Mouse (Mus musculus): Measurements from ENCODE around the gene Samd8.

Gene Samd8

GRCm38 (mm10) chr14:21750008-21750880, at the start of gene Samd8:
TSS of gene Samd8 (plus strand) at chr14:21750531.
- in situ Hi-C loops (cut with MboI; ENCODE audit: unreplicated experiment in 2 of 2): loop anchor here in 1 of 2 experiments (5.0 to 10.0 kb wide), 2 partner anchors 77 to 945 kb away; partner anchors contain the start of gene Vdac2

DNA sequence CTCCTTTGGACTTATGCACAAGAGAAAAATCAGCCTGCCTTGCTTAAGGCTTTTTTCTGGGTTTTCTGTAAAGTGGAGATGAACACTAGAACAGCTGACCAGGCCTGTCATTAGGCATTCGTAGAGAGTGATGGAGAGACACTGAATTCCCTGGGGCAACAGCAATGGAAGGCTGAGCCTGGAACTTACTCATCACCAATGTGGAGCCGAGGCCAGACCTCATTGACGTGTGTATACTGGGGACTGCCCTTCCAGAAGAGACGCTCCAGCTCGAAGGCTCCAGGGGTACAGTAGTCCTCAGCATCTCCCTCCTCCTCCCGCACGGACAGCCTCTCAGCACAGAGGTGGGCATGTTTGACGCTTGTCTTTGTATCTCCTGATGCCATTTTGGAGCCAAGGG, 47.6 kb upstream of the Samd8 start:
- in situ Hi-C loops (cut with MboI; ENCODE audit: unreplicated experiment in 2 of 2): no loop called here

GRCm38 (mm10) chr14:21703255-21703654, 47.1 kb upstream of the Samd8 start:
- in situ Hi-C loops (cut with MboI; ENCODE audit: unreplicated experiment in 2 of 2): no loop called here

GRCm38 (mm10) chr14:21705462-21705861, 44.9 kb upstream of the Samd8 start:
- in situ Hi-C loops (cut with MboI; ENCODE audit: unreplicated experiment in 2 of 2): no loop called here

DNA sequence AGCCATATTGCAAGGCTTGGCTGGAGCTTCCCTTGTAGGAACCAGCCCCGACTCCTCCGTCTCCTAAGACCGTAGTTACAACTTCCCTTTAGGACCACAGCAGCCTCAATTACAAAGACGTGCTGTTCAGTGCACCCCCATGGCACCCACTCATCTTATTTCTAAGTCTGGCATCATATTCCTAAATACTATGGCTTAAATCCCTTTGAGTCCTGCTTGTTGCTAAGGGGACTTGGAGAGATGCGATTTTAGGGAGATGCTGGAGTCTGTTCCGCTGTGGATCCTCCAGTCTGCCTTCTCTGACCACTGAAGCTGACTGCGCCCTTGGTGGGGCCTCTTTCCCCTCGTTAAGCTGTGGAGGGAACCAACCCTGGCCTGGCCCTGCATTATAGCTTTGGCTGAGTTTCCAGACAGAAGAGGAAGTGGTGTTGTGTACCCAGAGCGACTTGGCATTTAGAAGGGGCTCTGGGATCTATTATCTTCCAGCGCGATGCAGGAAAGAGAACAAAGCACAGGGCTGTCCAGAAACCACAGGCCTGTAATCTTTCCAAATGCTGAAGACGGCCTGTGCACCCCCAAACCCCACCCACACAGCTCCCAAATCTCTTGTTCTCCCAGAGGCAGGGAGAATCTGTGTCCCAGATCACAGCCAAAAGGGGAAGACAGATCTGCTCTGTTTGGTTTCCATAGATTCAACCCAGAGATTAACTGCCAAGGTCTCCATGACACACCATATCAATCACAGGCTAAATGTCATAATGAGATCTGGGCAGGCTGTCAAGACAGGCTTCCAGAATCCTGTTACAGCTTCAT, 43.4 kb upstream of the Samd8 start:
- in situ Hi-C loops (cut with MboI; ENCODE audit: unreplicated experiment in 2 of 2): no loop called here

GRCm38 (mm10) chr14:21709545-21709944, 40.8 kb upstream of the Samd8 start:
- in situ Hi-C loops (cut with MboI; ENCODE audit: unreplicated experiment in 2 of 2): no loop called here

DNA sequence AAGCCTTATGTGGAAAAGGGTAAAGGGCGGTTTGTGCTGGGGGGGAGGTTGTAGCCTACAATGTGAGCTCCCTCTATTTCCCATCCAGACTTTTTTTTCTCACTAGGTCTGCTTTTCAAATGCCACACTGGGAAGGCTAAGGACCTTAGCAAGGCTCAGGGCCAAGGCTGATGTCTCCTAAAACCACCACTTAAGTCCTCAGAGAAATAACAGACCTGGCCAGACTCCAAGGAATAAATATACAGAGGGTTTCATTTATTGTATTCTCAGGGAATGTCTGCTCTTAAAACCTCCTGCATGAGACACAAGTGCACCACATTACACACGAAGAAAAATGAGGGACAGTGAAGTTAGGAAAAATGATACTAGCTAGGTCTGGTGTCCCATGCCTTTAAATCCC, 39.1 kb upstream of the Samd8 start:
- in situ Hi-C loops (cut with MboI; ENCODE audit: unreplicated experiment in 2 of 2): no loop called here

GRCm38 (mm10) chr14:21714486-21714885, 35.8 kb upstream of the Samd8 start, which contains the start of gene Dupd1:
TSS of gene Dupd1 (minus strand) at chr14:21714576.
- in situ Hi-C loops (cut with MboI; ENCODE audit: unreplicated experiment in 2 of 2): no loop called here

- in situ Hi-C loops (cut with MboI; ENCODE audit: unreplicated experiment in 2 of 2): no loop called here
These were observed 30.5 kb upstream of the Samd8 start for GRCm38 (mm10) chr14:21719646-21720383.

DNA sequence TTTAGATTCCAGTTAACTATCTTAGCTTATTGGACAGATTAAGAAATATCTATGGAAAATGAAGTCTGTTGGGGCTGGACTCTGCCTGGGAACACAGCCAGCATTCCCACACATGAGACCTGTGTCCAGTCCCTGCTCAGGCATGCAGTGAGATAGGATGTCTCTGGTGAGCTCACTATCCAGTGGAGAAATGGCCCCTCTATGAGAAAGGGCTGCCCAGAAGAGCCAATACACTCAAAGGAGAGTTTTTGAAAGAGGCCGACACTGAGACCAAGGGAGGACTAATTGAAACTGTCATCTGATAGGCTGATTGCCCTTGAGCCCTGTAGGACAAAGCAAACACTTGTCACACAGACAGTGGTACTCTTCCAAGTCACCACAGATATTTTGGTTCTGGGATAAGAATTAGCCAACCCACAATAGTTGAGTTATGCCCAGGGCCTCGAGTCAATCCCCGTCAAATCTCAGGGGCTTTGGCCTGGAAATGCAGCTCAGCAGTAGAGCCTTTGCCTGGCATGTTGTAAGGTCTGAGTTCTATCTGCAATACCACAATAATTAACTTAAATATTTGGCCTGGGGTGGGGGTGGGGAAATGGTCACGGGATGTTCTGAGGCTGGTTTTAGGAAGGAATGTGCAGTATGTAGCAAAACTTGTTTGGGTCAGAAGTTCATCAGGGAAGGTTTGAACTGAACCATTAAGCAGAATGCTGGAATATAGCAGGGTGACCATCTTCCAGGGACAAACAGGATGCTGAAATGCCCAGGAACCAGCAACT, 29.7 kb upstream of the Samd8 start:
- in situ Hi-C loops (cut with MboI; ENCODE audit: unreplicated experiment in 2 of 2): no loop called here

DNA sequence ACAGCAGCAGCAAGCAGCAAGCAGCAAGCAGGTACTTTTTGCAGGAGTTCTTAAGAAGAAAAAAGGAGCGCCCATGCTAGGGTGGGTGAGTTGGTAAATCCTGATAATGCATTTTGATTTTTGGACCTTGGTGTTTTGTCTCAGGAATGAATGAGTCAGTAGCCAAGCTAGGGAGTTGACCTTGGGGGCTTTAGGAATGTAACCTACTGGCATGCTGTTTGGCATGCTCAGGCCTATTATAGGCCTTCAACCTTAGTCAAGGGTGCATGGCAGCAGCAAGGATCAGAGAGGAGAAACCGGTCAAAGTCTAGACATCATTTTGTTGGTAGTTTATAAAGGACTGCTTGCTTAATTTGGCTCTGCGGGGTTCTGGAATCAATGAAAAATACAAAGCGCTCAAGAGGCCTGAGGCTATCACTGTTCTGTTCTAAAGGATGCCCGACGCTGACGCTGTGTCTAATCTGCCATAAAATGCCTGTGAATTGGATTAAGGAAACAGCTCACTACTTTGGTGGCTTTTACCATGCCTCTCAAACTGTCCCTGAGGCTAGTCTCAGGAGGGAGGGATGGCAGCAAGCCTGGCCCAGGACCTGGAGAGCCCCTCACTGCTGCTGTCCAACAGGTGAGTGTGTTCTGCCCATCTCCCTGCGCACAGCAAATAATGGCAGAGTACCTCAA, 28.2 kb upstream of the Samd8 start:
- in situ Hi-C loops (cut with MboI; ENCODE audit: unreplicated experiment in 2 of 2): no loop called here

- in situ Hi-C loops (cut with MboI; ENCODE audit: unreplicated experiment in 2 of 2): no loop called here
These were observed 21.1 kb upstream of the Samd8 start for GRCm38 (mm10) chr14:21729031-21729732.

DNA sequence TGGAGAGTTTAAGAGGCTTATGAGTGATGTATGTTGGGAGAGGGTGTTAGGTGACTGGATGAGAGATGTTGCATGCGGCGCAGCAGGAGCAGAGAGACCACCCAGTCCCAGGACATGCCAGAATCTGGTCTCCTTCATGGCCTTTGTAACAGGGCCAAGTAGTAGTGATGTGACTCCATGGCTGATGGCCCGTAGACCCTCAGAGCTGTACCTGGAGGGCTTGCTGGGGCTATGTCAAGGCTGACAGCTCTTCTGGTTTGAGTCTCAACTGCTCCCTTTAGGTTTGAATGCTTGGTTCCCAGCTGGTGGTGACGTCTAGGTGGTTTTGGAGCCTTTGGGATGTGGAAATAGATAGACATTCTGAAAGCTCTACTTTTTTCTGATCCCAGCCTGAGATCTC, 20.4 kb upstream of the Samd8 start:
- in situ Hi-C loops (cut with MboI; ENCODE audit: unreplicated experiment in 2 of 2): loop anchor here in 1 of 2 experiments (10.0 kb wide), 1 partner anchor 115 kb away; no protein-coding TSS in a partner anchor

DNA sequence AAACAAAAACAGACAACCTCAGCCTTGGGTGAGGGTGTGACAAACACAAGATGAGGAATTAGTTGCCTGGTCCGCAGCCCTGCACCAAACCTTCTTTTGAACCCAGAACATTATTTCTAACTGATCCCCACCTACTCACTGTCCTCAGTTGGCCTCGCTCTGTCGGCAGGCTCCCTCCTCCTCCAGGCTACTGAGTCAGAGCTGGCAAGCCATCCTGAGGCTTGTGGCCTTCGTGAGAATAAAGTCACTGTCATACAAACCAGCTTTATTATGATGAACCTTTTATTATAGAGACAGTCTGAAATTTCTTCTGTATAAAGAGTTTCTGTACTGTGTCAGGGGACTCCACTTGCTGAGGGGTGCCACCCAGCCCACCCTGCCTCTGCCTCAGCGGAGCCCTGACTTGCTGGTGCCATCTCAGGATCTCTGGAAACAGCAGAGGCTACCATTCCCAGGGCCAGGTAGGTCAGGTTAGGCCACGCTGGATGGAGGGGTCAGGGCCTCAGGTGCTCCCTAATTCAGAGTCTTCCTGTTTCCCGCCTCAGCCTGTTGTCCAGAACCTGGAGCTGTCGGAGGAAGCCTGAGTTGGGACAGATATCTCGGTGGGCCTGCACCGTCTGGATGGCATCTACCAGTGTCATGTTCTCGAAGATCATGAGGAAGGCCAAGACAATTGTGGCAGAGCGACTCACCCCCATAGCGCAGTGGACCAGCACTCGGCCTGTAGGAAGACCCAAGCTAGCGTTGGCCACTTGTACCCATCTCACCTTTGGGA, 17.0 kb upstream of the Samd8 start:
- in situ Hi-C loops (cut with MboI; ENCODE audit: unreplicated experiment in 2 of 2): loop anchor here in 1 of 2 experiments (10.0 kb wide), 1 partner anchor 119 kb away; no protein-coding TSS in a partner anchor

GRCm38 (mm10) chr14:21740345-21740744, 10.0 kb upstream of the Samd8 start:
- in situ Hi-C loops (cut with MboI; ENCODE audit: unreplicated experiment in 2 of 2): loop anchor here in 1 of 2 experiments (5.0 to 10.0 kb wide), 2 partner anchors 114 to 603 kb away; no protein-coding TSS in a partner anchor

DNA sequence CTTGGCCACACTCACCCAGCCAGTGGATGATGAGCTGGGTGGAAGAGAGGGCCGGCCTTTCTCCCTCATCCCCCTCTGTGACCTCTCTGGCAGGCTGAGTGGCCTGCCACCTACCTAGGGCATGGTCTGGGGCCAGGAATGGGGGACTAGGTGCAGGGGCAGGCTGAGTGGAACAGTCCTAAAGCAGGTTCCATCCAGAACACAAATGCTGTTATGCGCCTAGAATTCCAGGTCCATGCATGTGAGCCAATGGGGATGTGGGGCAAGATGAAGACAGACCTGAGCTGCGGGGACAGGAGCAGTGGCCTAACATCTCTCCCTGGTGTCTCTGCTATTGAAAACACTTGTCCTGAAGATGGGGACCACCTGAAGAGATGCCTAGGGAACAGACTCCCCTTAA, 9.0 kb upstream of the Samd8 start:
- in situ Hi-C loops (cut with MboI; ENCODE audit: unreplicated experiment in 2 of 2): loop anchor here in 1 of 2 experiments (5.0 to 10.0 kb wide), 2 partner anchors 113 to 604 kb away; no protein-coding TSS in a partner anchor

- in situ Hi-C loops (cut with MboI; ENCODE audit: unreplicated experiment in 2 of 2): loop anchor here in 1 of 2 experiments (5.0 to 10.0 kb wide), 2 partner anchors 113 to 604 kb away; no protein-coding TSS in a partner anchor
These were observed 8.5 kb upstream of the Samd8 start for GRCm38 (mm10) chr14:21741786-21742185.

Measured in v-Abl transformed pro-B cells (cell line).